Mouse (Mus musculus): ENCODE data around the gene Btk.
A peak's percentile ranks its signal among the peaks of the same experiment; 100 is the strongest.
"Not testable (repeated sequence)": the region's sequence is repeated elsewhere in the genome, so short reads cannot be mapped to it uniquely, and the experiment has no call there.

Btk gene

DNA sequence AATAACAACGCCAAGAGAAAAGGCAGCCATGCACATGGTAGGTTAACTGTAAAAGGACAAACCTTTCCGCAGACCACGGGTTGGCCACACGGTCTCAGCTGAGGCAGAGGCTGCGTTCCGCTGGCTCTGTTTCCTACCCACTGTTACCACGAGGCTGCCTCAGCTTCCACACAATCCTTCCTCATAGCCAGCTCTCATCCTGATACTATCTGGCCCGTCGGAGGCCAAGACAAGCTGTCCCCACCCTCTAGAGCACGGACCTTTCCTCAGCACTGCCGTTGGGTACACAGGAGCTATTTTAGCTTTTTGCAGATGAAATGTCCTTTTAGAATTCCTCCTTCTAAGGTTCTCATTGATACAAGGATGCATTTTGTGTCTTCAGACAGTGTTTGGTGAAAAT lies 1.1 kb downstream of the Btk start:
- no peak for ATAC-seq (ENCODE audit: low TSS enrichment)

DNA sequence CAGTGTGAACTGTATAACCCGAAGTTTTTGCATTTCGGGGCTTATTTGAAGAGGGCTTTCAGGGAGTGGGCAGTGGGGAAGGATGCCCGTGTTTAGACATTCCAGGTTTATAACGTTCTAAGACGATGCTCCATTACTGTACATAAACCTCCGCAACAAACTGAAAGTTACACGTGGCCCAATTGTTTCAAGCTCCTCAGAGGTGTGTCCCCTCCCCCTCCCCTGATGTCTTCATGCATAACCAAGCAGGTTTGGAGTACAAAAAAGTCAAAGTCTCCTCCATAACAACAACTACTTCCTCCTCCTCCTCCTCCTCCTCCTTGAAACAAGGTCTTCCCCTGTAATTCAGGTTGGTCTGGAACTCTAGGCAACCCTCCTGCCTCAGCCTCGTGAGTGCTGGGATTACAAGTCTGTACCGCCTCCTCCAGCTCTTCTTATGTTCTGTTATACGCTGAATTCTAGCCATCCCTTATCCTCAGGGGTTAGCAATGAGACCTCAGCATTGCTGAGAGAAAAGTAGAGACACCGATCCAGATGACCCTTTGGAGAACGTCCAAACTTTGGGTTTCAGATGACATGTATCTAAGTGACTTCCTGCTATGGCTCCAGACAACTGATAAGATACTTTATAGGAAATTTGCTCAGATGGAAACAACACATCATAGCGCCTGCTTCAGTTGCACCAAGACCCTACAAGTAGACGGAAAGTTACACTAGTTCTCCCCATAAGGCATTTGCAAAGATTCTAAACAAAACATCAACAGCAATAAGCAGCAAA lies 2.7 kb downstream of the Btk start:
- ATAC-seq (ENCODE audit: low TSS enrichment) = no peak

DNA sequence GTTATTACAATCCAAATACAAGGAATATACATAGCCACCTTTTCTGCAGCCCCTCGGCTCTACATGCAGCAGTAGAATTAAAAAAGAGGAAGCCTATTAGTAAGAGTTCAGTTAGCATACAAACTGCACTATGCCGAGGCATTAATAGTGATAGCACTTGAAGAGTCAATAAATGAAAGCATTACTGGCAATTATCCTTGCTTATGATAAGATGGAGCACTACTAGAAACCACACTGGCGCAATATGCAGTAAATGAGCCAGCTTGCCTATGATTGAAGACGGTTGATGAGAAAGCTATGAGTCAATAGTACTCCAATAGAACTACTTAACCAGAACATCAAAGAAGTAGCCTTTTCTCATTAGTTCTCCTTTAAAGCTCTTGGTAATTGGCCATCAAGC lies 5.5 kb downstream of the Btk start:
- no peak for ATAC-seq (ENCODE audit: low TSS enrichment)

DNA sequence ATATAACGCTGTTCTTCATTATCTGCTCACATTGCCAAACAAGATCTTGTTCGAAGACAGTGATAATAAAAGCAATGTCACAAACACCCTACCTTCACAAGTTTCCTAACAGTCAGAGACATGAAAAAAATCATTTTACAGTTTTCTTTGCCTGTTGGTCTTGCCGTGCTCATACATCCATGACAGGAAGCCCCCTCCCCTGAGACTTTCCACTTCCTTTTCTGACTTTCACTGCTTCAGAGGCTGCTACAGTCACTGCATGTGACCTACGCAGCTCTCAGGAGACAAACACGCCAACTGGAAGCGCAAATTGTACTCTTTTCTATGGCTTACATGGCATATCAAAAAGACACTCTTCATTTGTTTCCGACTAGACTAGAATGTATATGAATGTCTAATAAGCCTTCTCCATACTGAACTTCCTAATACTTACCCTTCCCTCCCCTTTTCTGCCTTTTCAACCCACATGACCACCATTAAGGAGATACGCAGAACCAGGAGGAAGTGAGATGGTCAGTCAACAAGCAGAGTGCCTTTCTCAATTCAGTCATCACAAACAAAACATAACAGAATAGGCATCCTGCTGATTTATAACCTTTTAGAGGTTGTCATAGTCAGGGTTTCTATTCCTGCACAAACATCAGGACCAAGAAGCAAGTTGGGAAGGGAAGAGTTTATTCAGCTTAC lies 16.7 kb downstream of the Btk start:
- no peak for ATAC-seq (ENCODE audit: low TSS enrichment)

DNA sequence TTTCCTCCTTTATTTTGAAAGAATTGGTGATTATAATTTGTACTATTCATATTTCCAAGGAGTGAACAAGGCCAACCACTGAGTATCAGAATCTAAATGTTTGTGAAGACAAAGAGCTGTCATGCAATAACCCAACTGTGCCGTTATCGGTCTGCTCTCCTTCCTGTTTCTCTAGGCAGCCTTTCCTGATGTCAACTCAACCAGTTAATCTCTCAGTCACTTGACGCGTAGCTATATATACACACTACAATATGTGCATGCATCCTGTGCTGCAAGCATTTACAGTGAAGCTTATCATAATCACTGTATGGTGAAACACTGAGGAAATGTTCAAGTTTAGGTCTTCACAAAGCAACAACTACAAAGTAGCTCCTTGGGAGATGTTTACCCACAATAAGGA lies 19.0 kb downstream of the Btk start:
- ATAC-seq (ENCODE audit: low TSS enrichment) = no peak

DNA sequence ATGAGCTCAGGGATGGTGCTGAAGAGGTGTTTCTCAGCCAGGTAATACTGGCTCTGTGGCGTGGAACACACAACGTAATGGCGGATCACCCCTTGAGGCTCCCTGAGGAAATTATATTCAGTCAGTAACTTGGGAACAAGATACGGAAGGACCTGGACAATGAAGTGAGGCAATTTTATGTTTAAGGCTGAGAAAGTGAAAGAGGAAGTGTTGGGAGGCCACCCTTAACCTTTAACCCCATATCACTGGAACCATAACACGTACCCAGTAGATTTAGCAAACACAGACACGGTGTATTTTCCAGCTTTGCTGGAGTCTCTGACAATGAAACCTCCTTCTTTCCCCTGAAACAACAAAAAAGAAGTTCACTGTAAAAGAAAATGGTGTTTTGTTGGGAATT lies 28.9 kb downstream of the Btk start:
- ATAC-seq (ENCODE audit: low TSS enrichment) = no peak

DNA sequence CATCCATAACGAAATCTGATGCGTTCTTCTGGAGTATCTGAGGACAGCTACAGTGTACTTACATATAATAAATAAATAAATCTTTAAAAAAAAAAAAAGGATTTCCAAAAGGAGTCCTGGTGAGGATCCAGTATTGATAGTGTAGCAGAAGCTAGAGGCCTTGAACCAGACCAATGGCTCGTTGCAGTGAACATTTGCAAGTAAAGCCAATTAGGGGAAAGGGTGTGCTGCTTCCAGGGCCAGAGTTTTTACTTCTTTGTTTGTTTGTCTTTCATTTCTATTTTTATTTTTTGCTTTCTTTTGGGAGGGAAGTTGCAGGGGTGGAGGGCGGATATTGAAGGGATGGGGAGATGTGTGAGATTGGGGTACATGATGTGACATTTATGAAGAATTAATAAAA lies 30.0 kb downstream of the Btk start:
- no peak for ATAC-seq (ENCODE audit: low TSS enrichment)

DNA sequence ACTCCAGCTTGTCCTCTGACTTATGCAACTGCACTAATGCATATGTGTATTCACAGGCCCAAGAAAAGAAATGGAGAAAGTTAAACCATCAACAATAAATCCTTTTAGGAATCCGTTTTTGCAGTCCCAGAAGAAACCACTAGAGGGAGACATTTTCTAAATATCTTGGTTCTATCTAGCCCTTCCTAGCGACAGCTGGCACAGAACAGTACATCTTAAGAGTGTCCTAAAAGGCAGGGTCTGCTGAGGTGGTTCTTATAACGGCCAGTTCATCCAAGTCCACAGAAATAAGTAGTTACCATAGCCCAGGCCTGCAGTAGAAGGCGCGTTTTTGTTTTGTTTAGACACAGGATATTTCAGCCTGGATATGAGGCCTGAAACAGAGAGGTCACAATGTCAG lies 32.5 kb downstream of the Btk start:
- peak; percentile 70; the same call in 1 of the 2 replicates for ATAC-seq (ENCODE audit: low TSS enrichment)

DNA sequence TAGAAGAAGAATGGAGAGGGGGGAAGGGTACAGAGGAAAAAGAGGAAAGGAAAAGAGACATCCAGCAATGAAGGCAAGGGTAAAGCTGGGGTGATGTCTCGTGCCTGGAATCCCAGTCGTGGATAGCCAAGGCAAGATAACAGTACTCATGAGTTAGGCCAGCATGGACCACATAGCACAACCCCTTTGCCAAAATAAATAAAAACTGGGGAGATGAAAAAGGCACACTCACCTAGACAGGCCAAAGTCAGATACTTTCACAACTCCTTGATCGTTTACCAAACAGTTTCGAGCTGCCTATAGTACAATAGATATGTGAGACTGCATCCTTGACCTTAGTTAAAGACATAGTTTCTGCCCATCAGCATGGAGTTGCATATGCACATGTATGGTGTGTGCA lies 36.0 kb downstream of the Btk start:
- no peak for ATAC-seq (ENCODE audit: low TSS enrichment)

DNA sequence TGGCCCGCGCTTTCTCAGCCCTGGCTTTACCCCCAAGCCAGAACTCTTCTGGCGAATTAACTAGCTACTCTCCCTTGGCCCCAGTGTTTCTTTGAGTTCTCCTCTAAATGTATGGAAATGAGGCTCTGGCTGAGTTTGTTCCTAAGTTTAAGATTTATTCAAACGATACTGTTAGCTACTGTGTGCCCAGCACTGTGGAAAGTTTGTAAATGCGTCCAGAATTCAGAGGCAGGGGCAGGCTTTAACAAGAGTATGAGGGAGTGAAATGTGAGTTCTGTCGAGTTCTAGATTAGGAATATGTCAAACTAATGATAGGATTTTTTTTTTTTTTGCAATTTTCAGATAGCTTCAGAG lies 41.4 kb downstream of the Btk start:
- no peak for ATAC-seq (ENCODE audit: low TSS enrichment)

DNA sequence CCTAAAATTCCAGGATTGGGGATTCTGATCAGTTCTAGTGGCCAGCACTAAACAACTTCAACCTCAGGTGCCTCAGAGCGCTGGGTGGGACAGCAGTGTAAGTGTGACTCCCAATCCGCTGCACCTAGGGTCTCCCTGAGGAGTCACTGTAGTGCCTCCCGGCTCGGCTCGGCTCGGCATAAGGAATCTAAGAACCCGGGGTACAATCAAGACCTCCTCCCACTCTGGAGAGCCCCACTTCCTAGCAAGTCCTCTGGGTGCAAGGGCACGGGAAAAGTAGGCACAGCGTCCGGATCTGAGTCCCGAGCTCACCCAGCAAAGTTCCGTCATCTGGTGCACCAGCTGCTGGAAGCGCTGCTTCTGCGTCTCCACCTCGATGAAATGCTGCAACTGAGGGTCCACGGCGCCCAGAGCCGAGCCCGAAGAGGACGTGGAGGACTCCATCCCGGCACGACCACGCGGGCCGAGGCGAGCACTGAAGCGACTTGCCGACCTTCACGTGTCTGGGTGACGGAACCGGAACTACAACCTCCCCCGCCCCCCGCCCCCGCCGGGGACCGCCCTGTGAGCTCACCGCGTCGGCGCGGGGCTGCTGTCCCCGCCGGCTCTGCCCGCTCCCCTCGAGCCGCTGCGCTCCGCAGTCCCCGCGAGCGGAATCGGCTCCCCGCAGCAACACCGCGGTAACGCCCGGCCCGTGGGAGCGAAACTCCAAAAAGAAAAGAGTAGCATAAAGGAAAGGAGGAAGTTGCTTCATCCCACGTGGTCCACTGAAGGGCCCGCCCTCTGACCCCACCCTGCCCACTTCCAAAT lies 42.0 kb downstream of the Btk start, which contains the start of gene Timm8a1:
Gene Timm8a1, minus strand, starts transcription at position 721 of the 810 bp plus-strand sequence.
- ATAC-seq (ENCODE audit: low TSS enrichment) = peak; percentile 85

DNA sequence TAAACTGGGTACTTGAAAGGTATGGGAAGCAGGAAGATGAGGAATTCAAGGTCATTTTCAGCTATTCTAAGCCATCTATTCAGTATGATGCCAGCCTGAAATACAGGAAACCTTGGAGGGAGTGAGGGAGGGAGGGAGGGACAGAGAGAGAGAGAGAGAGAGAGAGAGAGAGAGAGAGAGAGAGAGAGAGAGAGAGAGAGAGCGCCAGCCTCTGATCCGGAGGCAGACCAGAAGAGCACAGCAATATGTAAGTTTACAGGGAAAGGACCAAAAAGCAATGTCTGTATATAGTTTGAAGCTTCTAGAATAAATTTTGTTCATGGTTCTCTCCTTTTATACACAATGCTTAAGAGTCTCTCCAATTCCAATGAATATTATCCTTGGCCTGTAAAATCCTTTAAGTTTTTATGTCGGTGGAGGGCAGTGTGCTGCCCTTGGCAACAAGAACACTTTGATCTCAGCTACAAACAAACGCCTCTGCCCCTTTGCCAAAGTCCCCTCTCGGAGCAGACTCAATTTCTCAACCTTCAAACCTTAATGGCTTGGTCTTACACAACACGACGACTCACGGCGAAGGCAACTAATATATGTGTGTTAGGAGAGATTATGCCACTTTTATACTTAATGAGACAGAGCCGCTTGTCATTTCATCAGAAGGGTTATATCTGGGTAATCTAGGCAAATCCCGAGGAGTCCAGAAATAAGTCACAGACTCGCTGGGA lies 42.8 kb downstream of the Btk start:
- peak; percentile 20; the same call in 1 of the 2 replicates for ATAC-seq (ENCODE audit: low TSS enrichment)

DNA sequence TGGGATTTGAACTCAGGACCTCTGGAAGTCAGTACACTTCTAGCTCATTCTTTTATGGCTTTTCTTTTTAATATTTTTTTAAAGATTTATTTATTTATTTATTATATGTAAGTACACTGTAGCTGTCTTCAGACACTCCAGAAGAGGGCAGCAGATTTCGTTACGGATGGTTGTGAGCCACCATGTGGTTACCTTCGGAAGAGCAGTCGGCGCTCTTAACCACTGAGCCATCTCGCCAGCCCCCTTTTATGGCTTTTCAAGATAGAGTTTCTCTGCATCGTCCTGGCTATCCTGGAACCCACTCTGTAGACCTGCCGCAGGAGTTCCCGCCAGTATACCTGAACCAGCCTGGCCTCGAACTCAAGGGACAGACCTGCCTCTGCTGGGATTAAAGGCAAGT lies 43.6 kb downstream of the Btk start:
- ATAC-seq (ENCODE audit: low TSS enrichment) = not testable (repeated sequence)

DNA sequence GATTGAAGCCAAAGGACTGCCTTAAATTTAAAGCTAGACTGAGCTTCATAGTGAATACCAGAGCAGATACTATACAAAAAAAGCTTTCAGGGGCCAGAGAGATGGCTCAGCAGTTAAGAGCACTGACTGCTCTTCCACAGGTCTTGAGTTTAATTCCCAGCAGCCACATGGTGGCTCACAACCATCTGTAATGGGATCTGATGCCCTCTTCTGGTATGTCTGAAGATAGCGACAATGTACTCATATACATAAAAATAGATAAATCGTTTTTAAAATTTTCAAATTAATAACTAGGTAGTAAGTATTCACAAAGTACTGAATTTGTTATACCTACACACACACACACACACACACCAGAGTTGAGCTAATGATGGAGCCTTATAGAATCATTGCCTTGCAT lies 50.0 kb downstream of the Btk start:
- no peak for ATAC-seq (ENCODE audit: low TSS enrichment)

DNA sequence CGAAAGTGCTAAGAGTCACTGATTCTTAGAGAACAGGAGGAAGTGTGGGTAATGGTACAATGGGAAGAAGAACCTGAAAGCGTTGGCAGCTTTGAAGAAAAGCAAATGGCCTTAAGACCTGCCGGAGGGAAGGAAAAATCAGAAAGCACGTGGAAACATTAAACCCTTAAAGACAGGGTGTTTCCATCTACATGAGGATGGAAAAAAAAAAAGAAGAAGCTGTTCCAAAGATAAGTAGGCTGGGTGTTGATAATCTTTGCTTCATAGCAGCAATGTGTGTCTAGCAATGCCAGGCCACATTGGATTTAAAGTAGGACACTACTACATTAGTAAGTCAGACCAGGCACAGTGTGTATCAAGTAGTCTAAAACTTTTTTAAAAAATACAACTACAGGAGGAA lies 58.1 kb downstream of the Btk start:
- no peak for ATAC-seq (ENCODE audit: low TSS enrichment)

DNA sequence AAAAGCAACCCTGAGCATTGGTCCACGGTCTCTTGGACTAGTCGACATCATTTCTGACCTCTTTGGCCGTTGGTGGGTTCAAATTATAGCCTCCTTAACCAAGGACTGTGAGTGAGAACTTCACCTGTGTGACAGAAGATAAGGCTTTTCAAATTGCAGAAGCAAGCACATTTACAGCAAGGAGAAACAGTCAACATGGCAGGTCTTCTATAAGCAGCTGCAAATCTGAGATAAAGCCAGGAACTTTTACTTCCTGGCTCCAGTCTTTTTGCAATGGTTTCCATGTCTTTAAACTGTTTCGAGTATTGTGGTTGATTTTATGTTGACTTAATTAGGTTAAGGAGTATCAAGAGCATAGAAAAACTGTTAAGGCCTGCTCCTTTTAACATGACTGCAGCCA lies 59.6 kb downstream of the Btk start:
- no peak for ATAC-seq (ENCODE audit: low TSS enrichment)

DNA sequence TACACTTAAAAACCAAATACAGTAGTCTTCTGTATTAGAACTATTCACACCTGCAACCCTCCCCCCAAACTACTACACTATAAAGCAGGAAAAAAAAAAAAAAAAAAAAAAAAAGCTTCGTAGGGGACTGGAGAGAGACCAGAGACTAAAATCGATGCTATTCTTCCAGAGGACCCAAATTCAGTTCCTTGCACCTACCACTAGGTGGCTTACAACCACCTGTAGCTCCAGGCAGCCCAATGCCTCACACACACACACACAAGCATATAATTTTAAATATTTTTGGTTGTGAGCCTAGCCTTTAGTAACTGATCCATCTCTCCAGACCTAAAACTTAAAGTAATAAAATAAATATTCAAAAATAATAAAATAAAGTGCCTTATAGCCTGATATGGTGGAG lies 73.9 kb downstream of the Btk start:
- ATAC-seq (ENCODE audit: low TSS enrichment) = no peak

DNA sequence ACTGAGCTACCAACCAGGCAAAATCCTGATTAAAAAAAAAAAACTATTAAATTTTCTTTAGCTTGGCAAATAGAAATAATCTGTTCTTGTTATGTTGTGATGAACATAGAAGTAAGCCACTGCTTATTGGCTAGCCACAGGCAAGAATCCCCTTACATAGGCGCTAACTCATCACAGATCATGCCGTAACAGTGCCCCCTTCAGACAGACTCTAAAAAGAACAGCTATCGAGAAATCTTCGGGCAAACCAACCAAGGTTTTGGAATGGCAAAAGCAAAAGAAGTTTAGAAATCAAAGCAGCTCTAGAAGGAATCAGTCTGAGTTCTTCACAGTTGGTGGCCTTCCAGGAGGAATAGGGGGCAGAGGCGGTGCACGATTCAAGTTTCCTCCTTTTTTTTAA lies 75.4 kb downstream of the Btk start:
- ATAC-seq (ENCODE audit: low TSS enrichment) = no peak

DNA sequence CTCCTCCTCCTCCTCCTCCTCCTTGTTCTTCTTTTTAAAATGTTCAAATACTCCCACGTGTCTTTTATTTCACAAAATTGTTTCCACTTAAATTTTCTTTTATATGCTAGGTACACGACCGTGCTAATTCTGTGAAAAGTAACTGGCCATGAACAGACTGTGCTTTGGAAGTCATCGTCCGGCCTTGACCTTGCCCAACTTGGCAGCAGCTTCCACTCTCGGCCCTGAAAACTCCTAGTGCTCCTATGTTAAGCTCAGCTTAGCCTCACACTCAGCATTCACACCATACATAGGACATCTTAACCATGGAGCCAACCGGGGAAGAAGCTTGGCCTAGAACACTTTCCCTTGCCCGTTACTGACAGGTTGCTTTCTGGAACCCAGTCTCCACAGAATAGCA lies 82.7 kb downstream of the Btk start:
- ATAC-seq (ENCODE audit: low TSS enrichment) = no peak
